Mouse (Mus musculus) heart, embryonic 12.5 days (tissue): ENCODE results near the gene Csf3. TPM values are rescaled to one million over a fixed set of nuclear protein-coding genes. Genes with fewer than 3 reads are reported as not detected.

ENCODE experiments used
- ATAC-seq: fragments of 200-750 bp; cut with Nextera tagmentation; 2 replicates; pipeline ENCODE4 v1.8.0; 2017; ENCODE audit warnings: moderate TSS enrichment, moderate library complexity; ENCODE audit not compliant: insufficient number of reproducible peaks, low FRiP score
- H3K27ac ChIP-seq: fragments of 300-500 bp; sonication (generic); 2 replicates; pipeline ENCODE4 v1.5.1; 2016; ENCODE audit warnings: mild to moderate bottlenecking, moderate library complexity; ENCODE audit not compliant: poor library complexity, severe bottlenecking
- H3K27me3 ChIP-seq: fragments of 300-500 bp; sonication (generic); replicated peaks from 2 replicates; pipeline ENCODE4 v1.6.1; 2016; ENCODE audit warnings: mild to moderate bottlenecking, moderate library complexity
- H3K36me3 ChIP-seq: fragments of 300-500 bp; sonication (generic); 2 replicates; pipeline ENCODE4 v1.6.1; 2016; ENCODE audit warnings: mild to moderate bottlenecking, moderate library complexity
- H3K4me1 ChIP-seq: fragments of 300-500 bp; sonication (generic); replicated peaks from 2 replicates; pipeline ENCODE4 v1.6.1; 2016; ENCODE audit warnings: mild to moderate bottlenecking
- H3K4me2 ChIP-seq: fragments of 300-500 bp; sonication (generic); 2 replicates; pipeline ENCODE4 v1.6.1; 2016; ENCODE audit warnings: mild to moderate bottlenecking, moderate library complexity
- H3K4me3 ChIP-seq: fragments of 300-500 bp; sonication (generic); 2 replicates; pipeline ENCODE4 v1.5.1; 2016; ENCODE audit warnings: mild to moderate bottlenecking
- H3K9ac ChIP-seq: fragments of 300-500 bp; sonication (generic); 2 replicates; pipeline ENCODE4 v1.6.1; 2016; ENCODE audit warnings: mild to moderate bottlenecking, moderate library complexity
- H3K9me3 ChIP-seq: fragments of 300-500 bp; sonication (generic); replicated peaks from 2 replicates; pipeline ENCODE4 v1.6.1; 2016; ENCODE audit warnings: mild to moderate bottlenecking, moderate library complexity
- WGBS: fragments of 180-500 bp; shearing (Covaris S2); methylation state at CpG from one replicate; pipeline ENCODE4 v1.1.7; 2016; 5-methylcytosine and 5-hydroxymethylcytosine counted together
- polyA plus RNA-seq: library from polyadenylated mRNA; unstranded; fragments of >200 nt; fragmentation: Nextera tagmentation; extraction: Ambion mirVana; gene quantifications from 2 replicates; pipeline ENCODE4 v1.2.1, GENCODE M21; 2016

The Csf3 gene
- polyA plus RNA-seq, 1 experiment from 2014 or later: not detected

- no peaks in the 10 kb centered on the region for H3K27me3 ChIP-seq
- 37% methylated on average over 5 of the region's 5 CpGs for WGBS
- peak overlapping the region; percentile 66 for H3K4me2 ChIP-seq
- H3K4me3 ChIP-seq: no peak overlapping the region
- peaks cover 13% of the 10 kb centered on the region for H3K36me3 ChIP-seq
- H3K9ac ChIP-seq: peak overlapping the region; percentile 47
- H3K4me1 ChIP-seq: peaks cover 100% of the 10 kb centered on the region
- no peaks in the 10 kb centered on the region for H3K9me3 ChIP-seq
- H3K27ac ChIP-seq: peak overlapping the region; percentile 95; the same call in 1 of the 2 replicates
- no peak for ATAC-seq
Measured at GRCm38 (mm10) chr11:98749716-98750115, 48.7 kb downstream of the Csf3 start.

GRCm38 (mm10) chr11:98750351-98751201 lies 49.5 kb downstream of the Csf3 start:
- Histone ChIP-seq H3K27ac (peak overlapping the region; percentile 95), H3K4me3 (peak overlapping the region; percentile 16; the same call in 1 of the 2 replicates)
- no peak for ATAC-seq

GRCm38 (mm10) chr11:98751221-98751782 lies 50.2 kb downstream of the Csf3 start:
- peak; percentile 68 for ATAC-seq
- Histone ChIP-seq H3K4me2 (peak overlapping the region; percentile 56), H3K27me3 (no peaks in the 10 kb centered on the region), H3K9me3 (no peaks in the 10 kb centered on the region), H3K9ac (peak overlapping the region; percentile 67), H3K36me3 (peaks cover 17% of the 10 kb centered on the region), H3K4me1 (peaks cover 98% of the 10 kb centered on the region), H3K27ac (peak overlapping the region; percentile 95), H3K4me3 (peak overlapping the region; percentile 16)
- WGBS: 6% methylated on average over 6 of the region's 6 CpGs

More at GRCm38 (mm10) chr11:98750351-98751201, 49.5 kb downstream of the Csf3 start:
- no peaks in the 10 kb centered on the region for H3K27me3 ChIP-seq
- H3K9ac ChIP-seq: peak overlapping the region; percentile 67
- H3K9me3 ChIP-seq: no peaks in the 10 kb centered on the region
- H3K4me2 ChIP-seq: peak overlapping the region; percentile 56
- H3K4me1 ChIP-seq: peaks cover 98% of the 10 kb centered on the region
- WGBS: 23% methylated on average over 17 of the region's 17 CpGs
- H3K36me3 ChIP-seq: peaks cover 13% of the 10 kb centered on the region

- 0 out of 2 replicates have a peak overlapping the region, but pooled peaks have one; percentile 56 for H3K4me2 ChIP-seq
- ATAC-seq: no peak
- H3K36me3 ChIP-seq: peaks cover 28% of the 10 kb centered on the region
- H3K9me3 ChIP-seq: no peaks in the 10 kb centered on the region
- H3K27me3 ChIP-seq: no peaks in the 10 kb centered on the region
- 77% methylated on average over 10 of the region's 10 CpGs for WGBS
- peaks cover 91% of the 10 kb centered on the region for H3K4me1 ChIP-seq
- H3K9ac ChIP-seq: 0 out of 2 replicates have a peak overlapping the region, but pooled peaks have one; percentile 53
- H3K4me3 ChIP-seq: no peak overlapping the region
- peak overlapping the region; percentile 57 for H3K27ac ChIP-seq
Measured at GRCm38 (mm10) chr11:98752562-98753140, 51.6 kb downstream of the Csf3 start.

Other genes starting within 250 kb of the Csf3 start
- gene Ikzf3, start 155.2 kb upstream of the Csf3 start, polyA plus RNA-seq: 0.06 and 0.26 TPM in 2 replicates
- gene Zpbp2, start 150.2 kb upstream of the Csf3 start, polyA plus RNA-seq: 0.28 and 0.52 TPM in 2 replicates
- gene Ormdl3, start 113.9 kb upstream of the Csf3 start, polyA plus RNA-seq: 66.9 and 71.0 TPM in 2 replicates
- gene Lrrc3c, start 103.0 kb upstream of the Csf3 start, polyA plus RNA-seq: not detected in 2 replicates
- gene Gm12355, start 75.6 kb upstream of the Csf3 start, polyA plus RNA-seq: 0.18 and 0.47 TPM in 2 replicates
- gene Gsdma3, start 74.9 kb upstream of the Csf3 start, polyA plus RNA-seq: not detected in 2 replicates
- not detected in 2 replicates for gene Gsdma2, start 54.5 kb upstream of the Csf3 start, polyA plus RNA-seq
- not detected in 2 replicates for gene Gsdma, start 36.9 kb upstream of the Csf3 start, polyA plus RNA-seq
- 184 and 190 TPM in 2 replicates for gene Psmd3, start 18.7 kb upstream of the Csf3 start, polyA plus RNA-seq
- 45.9 and 48.1 TPM in 2 replicates for gene Med24, start 28.2 kb downstream of the Csf3 start, polyA plus RNA-seq
- 27.0 and 29.8 TPM in 2 replicates for gene Thra, start 39.4 kb downstream of the Csf3 start, polyA plus RNA-seq
- 6.4 TPM in 2 replicates for gene Nr1d1, start 74.1 kb downstream of the Csf3 start, polyA plus RNA-seq
- gene Msl1, start 94.3 kb downstream of the Csf3 start, polyA plus RNA-seq: 20.3 and 21.4 TPM in 2 replicates
- 31.8 and 33.3 TPM in 2 replicates for gene Casc3, start 103.6 kb downstream of the Csf3 start, polyA plus RNA-seq
- gene Rapgefl1, start 135.5 kb downstream of the Csf3 start, polyA plus RNA-seq: 0.51 and 1.0 TPM in 2 replicates
- 3.0 and 3.3 TPM in 2 replicates for gene Wipf2, start 162.4 kb downstream of the Csf3 start, polyA plus RNA-seq
- 27.0 and 27.7 TPM in 2 replicates for gene Cdc6, start 206.5 kb downstream of the Csf3 start, polyA plus RNA-seq
- gene Rara, start 226.6 kb downstream of the Csf3 start, polyA plus RNA-seq: 33.8 and 35.1 TPM in 2 replicates